Mouse (Mus musculus) G1E (cell line): Measurements from ENCODE around the gene Galnt18.

Source experiments
- CTCF ChIP-seq: IDR thresholded peaks from 2 replicates; pipeline ENCODE4 v1.5.1; 2012; ENCODE audit warnings: low read depth, low read length, inconsistent platforms, mixed read lengths
- GATA1 ChIP-seq: IDR thresholded peaks from 2 replicates; pipeline ENCODE4 v1.6.1; 2012; ENCODE audit warnings: borderline replicate concordance, low read length, inconsistent platforms, mixed read lengths
- GATA2 ChIP-seq: IDR thresholded peaks from 2 replicates; pipeline ENCODE4 v1.6.1; 2012; ENCODE audit warnings: low read depth, low read length, inconsistent platforms, borderline replicate concordance
- POLR2AphosphoS5 ChIP-seq: IDR thresholded peaks from 2 replicates; pipeline ENCODE4 v1.6.1; 2012; ENCODE audit warnings: low read depth, low read length, inconsistent platforms; ENCODE audit not compliant: insufficient replicate concordance
- TAL1 ChIP-seq: conservative IDR thresholded peaks from 2 replicates; pipeline ENCODE4 v1.6.1; 2012; ENCODE audit warnings: low read depth, low read length, inconsistent platforms, mixed read lengths

DNA sequence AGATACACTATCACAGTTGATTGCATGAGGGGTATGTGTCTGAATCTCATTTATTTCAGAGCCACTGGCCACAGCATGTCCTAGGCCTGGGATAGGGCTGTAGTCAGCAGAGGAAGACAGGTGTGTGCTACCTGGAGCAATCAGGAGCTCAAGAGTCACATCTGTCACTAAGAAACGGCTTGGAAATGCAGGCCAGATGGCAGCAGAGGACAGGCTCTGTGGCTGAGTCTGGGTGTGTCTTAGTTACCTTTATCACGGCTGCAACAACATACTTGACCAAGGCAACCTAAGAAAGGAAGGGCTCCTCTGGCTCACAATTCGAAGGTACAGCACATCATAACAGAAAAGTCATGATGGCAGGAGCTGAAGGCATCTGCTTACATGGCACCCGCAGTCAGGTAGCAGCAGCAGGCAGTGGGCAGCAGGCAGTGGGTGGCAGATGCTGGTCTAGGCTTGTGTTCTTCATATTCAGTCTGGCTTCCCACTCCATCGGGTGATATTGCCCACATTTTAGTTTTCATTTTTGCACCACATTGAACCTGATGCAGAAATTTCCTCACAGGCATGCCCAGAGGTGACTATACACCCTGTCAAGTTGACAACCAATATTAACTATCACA, 190.2 kb downstream of the Galnt18 start:
- TF ChIP-seq CTCF (no peak), GATA1 (no peak), POLR2AphosphoS5 (no peak), GATA2 (no peak), TAL1 (no peak)
